Mouse (Mus musculus) forebrain, embryonic 14.5 days (tissue): ENCODE measurements at regions not wholly inside any gene's neighbourhood (a gene's known extent, or its start where the extent isn't known, plus 50 kb on each side); places are given as distances from the start of the nearest gene placed in this dataset.

Experiments
- ATAC-seq: fragments of 200-750 bp; cut with Nextera tagmentation; 2 replicates; pipeline ENCODE4 v1.8.0; 2017; ENCODE audit warnings: mild to moderate bottlenecking, moderate library complexity
- DNase-seq: peaks from one replicate; pipeline ENCODE4 v3.0.0-alpha.2; 2015; ENCODE audit warnings: low spot score
- H3K27ac ChIP-seq: fragments of 300-500 bp; sonication (generic); 2 replicates; pipeline ENCODE4 v1.5.1; 2014; ENCODE audit warnings: low read depth, mild to moderate bottlenecking, control low read depth, low read length, moderate library complexity
- H3K27me3 ChIP-seq: fragments of 300-500 bp; sonication (generic); replicated peaks from 2 replicates; pipeline ENCODE4 v1.6.1; 2014; ENCODE audit warnings: low read length, control low read depth, mixed read lengths; ENCODE audit not compliant: control insufficient read depth, insufficient read depth
- H3K36me3 ChIP-seq: fragments of 300-500 bp; sonication (generic); 2 replicates; pipeline ENCODE4 v1.6.1; 2014; ENCODE audit warnings: low read length, control low read depth; ENCODE audit not compliant: control insufficient read depth, insufficient read depth
- H3K4me1 ChIP-seq: fragments of 300-500 bp; sonication (generic); 2 replicates; pipeline ENCODE4 v1.6.1; 2014; ENCODE audit warnings: antibody characterized with exemption, low read length, control low read depth; ENCODE audit not compliant: control insufficient read depth, insufficient read depth
- H3K4me2 ChIP-seq: fragments of 300-500 bp; sonication (generic); 2 replicates; pipeline ENCODE4 v1.6.1; 2014; ENCODE audit warnings: mild to moderate bottlenecking, control low read depth, low read length
- H3K4me3 ChIP-seq: fragments of 300-500 bp; sonication (generic); 2 replicates; pipeline ENCODE4 v1.5.1; 2014; ENCODE audit warnings: low read depth, low read length, control low read depth
- H3K9ac ChIP-seq: fragments of 300-500 bp; sonication (generic); 2 replicates; pipeline ENCODE4 v1.6.1; 2014; ENCODE audit warnings: mild to moderate bottlenecking, low read length, control low read depth, moderate library complexity
- H3K9me3 ChIP-seq: fragments of 300-500 bp; sonication (generic); replicated peaks from 2 replicates; pipeline ENCODE4 v1.6.1; 2016; ENCODE audit warnings: low read length, control low read depth, mixed read lengths; ENCODE audit not compliant: control insufficient read depth
- WGBS: fragments of 180-500 bp; shearing (Covaris S2); extraction: QIAGEN DNeasy Blood & Tissue Kit; methylation state at CpG from one replicate; pipeline ENCODE4 v1.1.7; 2014; 5-methylcytosine and 5-hydroxymethylcytosine counted together

GRCm38 (mm10) chr13:83266591-83266990 lies 237.2 kb upstream of the Mef2c start:
- 90% methylated on average over 1 of the region's 1 CpGs for WGBS
- no peak overlapping the region for H3K27ac ChIP-seq
- no peak overlapping the region for H3K9ac ChIP-seq
- DNase-seq = no peak
- no peaks in the 10 kb centered on the region for H3K4me1 ChIP-seq
- no peaks in the 10 kb centered on the region for H3K27me3 ChIP-seq
- no peaks in the 10 kb centered on the region for H3K9me3 ChIP-seq
- no peaks in the 10 kb centered on the region for H3K36me3 ChIP-seq
- no peak overlapping the region for H3K4me3 ChIP-seq
- no peak for ATAC-seq
- no peak overlapping the region for H3K4me2 ChIP-seq

- no peak overlapping the region for H3K4me2 ChIP-seq
- no peak for ATAC-seq
- H3K27me3 ChIP-seq = no peaks in the 10 kb centered on the region
- H3K36me3 ChIP-seq = no peaks in the 10 kb centered on the region
- H3K9ac ChIP-seq = no peak overlapping the region
- no peak overlapping the region for H3K27ac ChIP-seq
- H3K4me3 ChIP-seq = no peak overlapping the region
- DNase-seq = no peak
- no peaks in the 10 kb centered on the region for H3K4me1 ChIP-seq
- no peaks in the 10 kb centered on the region for H3K9me3 ChIP-seq
- 87% methylated on average over 3 of the region's 3 CpGs for WGBS
Measured at GRCm38 (mm10) chr13:83268663-83269062, 235.2 kb upstream of the Mef2c start.

- no peak overlapping the region for H3K4me3 ChIP-seq
- no peaks in the 10 kb centered on the region for H3K36me3 ChIP-seq
- H3K4me1 ChIP-seq = no peaks in the 10 kb centered on the region
- WGBS = 97% methylated on average over 1 of the region's 1 CpGs
- H3K9ac ChIP-seq = no peak overlapping the region
- no peak for ATAC-seq
- H3K27me3 ChIP-seq = no peaks in the 10 kb centered on the region
- no peak overlapping the region for H3K4me2 ChIP-seq
- H3K9me3 ChIP-seq = no peaks in the 10 kb centered on the region
- no peak overlapping the region for H3K27ac ChIP-seq
- DNase-seq = no peak
Measured at GRCm38 (mm10) chr13:83278695-83279094, 225.1 kb upstream of the Mef2c start.

GRCm38 (mm10) chr13:83307696-83308095 lies 196.1 kb upstream of the Mef2c start:
- H3K9ac ChIP-seq = no peak overlapping the region
- no peaks in the 10 kb centered on the region for H3K9me3 ChIP-seq
- no peak overlapping the region for H3K4me3 ChIP-seq
- ATAC-seq (no peak), DNase-seq (no peak)
- WGBS = 76% methylated on average over 3 of the region's 3 CpGs
- no peaks in the 10 kb centered on the region for H3K27me3 ChIP-seq
- H3K27ac ChIP-seq = no peak overlapping the region
- no peak overlapping the region for H3K4me2 ChIP-seq
- no peaks in the 10 kb centered on the region for H3K36me3 ChIP-seq
- H3K4me1 ChIP-seq = no peaks in the 10 kb centered on the region

GRCm38 (mm10) chr13:83328488-83328887 lies 175.3 kb upstream of the Mef2c start:
- Histone ChIP-seq H3K9ac (no peak overlapping the region), H3K27ac (no peak overlapping the region), H3K4me1 (no peaks in the 10 kb centered on the region), H3K9me3 (no peaks in the 10 kb centered on the region), H3K4me2 (no peak overlapping the region), H3K36me3 (no peaks in the 10 kb centered on the region), H3K4me3 (no peak overlapping the region), H3K27me3 (no peaks in the 10 kb centered on the region)
- ATAC-seq (no peak), DNase-seq (no peak)
- WGBS = 90% methylated on average over 4 of the region's 4 CpGs

GRCm38 (mm10) chr13:83333728-83334127 lies 170.1 kb upstream of the Mef2c start:
- H3K9me3 ChIP-seq = no peaks in the 10 kb centered on the region
- H3K27ac ChIP-seq = no peak overlapping the region
- no peak for ATAC-seq
- WGBS = 42% methylated on average over 5 of the region's 5 CpGs
- no peaks in the 10 kb centered on the region for H3K4me1 ChIP-seq
- H3K27me3 ChIP-seq = no peaks in the 10 kb centered on the region
- no peaks in the 10 kb centered on the region for H3K36me3 ChIP-seq
- H3K4me2 ChIP-seq = no peak overlapping the region
- H3K9ac ChIP-seq = no peak overlapping the region
- no peak overlapping the region for H3K4me3 ChIP-seq
- no peak for DNase-seq

- Histone ChIP-seq H3K36me3 (no peaks in the 10 kb centered on the region), H3K4me1 (no peaks in the 10 kb centered on the region), H3K4me3 (no peak overlapping the region), H3K9ac (no peak overlapping the region), H3K9me3 (no peaks in the 10 kb centered on the region), H3K4me2 (no peak overlapping the region), H3K27me3 (no peaks in the 10 kb centered on the region), H3K27ac (no peak overlapping the region)
- no peak for ATAC-seq
- WGBS = 89% methylated on average over 14 of the region's 14 CpGs
- no peak for DNase-seq
Measured at GRCm38 (mm10) chr13:83344611-83345319, 159.1 kb upstream of the Mef2c start.

- no peak overlapping the region for H3K27ac ChIP-seq
- DNase-seq (no peak), ATAC-seq (no peak)
- H3K36me3 ChIP-seq = no peaks in the 10 kb centered on the region
- no peak overlapping the region for H3K4me2 ChIP-seq
- no peak overlapping the region for H3K9ac ChIP-seq
- H3K27me3 ChIP-seq = no peaks in the 10 kb centered on the region
- WGBS = 75% methylated on average over 4 of the region's 4 CpGs
- H3K4me3 ChIP-seq = no peak overlapping the region
- no peaks in the 10 kb centered on the region for H3K9me3 ChIP-seq
- no peaks in the 10 kb centered on the region for H3K4me1 ChIP-seq
Measured at GRCm38 (mm10) chr13:83355341-83355740, 148.5 kb upstream of the Mef2c start.

GRCm38 (mm10) chr13:83360529-83360928 lies 143.3 kb upstream of the Mef2c start:
- Histone ChIP-seq H3K4me2 (no peak overlapping the region), H3K4me3 (no peak overlapping the region), H3K9ac (no peak overlapping the region), H3K36me3 (no peaks in the 10 kb centered on the region), H3K4me1 (no peaks in the 10 kb centered on the region), H3K27me3 (no peaks in the 10 kb centered on the region), H3K27ac (no peak overlapping the region), H3K9me3 (no peaks in the 10 kb centered on the region)
- no peak for DNase-seq
- 49% methylated on average over 2 of the region's 2 CpGs for WGBS
- no peak for ATAC-seq
